Mouse (Mus musculus) heart, postnatal 10 days (tissue): ENCODE measurements at regions not wholly inside any gene's neighbourhood (a gene's known extent, or its start where the extent isn't known, plus 50 kb on each side); places are given as distances from the start of the nearest gene placed in this dataset.

Experiments used
- DNase-seq, 2 experiments: peaks; one replicate each; pipeline ENCODE4 v3.0.0; 2021
- intact Hi-C: fragments of 180-260 bp; cut with DNase I; formaldehyde crosslinking; loops from one replicate; pipeline ENCODE4 v1.15.1; 2025

DNA sequence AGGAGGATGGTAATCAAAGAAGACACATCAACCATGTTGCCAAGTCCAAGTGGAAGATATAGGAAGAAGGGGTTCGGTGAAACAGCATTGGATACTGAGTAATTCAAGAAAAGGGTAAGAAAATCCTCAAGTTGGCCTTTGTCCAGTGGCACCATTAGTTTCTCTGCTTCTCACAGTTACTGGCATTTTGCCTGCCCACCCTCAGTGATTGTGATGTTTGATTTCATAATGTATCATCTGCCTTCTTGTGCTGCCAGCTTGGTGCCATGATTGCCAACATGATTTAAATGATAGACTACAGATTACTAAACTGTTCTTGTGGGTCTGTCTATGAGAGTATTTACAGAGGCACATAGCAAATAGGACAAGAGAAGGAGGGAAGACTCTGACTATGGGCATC is 399.3 kb upstream of the Gm11114 start:
- intact Hi-C loops: no loop called here
- no peak for DNase-seq

DNA sequence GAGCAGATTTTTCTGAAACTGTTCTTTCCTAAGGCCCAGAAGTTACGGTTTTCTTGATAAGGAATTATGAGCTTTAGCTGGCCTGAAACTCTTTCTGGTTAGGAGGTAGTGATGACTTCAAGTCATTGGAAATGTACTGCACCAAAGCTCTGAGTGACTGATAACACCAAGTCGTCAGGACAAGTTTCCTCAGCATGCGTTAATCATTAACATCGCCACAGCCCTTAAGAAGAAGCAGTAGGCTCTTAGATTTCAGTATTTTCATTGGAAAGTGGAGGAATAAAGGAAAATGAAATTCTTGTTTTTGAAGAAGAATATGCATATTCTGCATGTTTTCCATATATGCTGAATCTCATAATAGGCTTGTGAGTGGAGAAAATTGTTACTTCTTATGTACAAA is 390.3 kb upstream of the Gm11114 start:
- DNase-seq: no peak
- intact Hi-C loops: no loop called here

DNA sequence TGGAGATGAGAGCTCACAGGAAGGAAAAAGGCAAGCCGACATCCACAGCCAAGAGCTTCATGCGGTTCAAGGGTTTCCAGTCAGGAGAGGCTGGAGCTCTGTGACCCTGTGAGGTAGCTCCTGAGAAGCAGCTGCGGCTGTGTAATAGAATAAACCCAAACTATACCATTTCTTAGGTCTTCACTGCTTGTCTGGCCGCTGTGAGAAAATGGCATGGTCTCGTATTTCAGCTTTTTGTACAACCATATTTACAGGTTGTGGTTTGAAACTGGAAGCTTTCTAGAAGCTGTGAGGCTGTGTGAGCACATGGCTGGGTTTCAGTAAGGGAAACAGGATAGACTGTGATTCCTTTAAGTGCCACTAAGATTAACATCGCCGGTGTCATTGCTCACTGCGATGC is 388.6 kb upstream of the Gm11114 start:
- DNase-seq: no peak
- intact Hi-C loops: no loop called here

DNA sequence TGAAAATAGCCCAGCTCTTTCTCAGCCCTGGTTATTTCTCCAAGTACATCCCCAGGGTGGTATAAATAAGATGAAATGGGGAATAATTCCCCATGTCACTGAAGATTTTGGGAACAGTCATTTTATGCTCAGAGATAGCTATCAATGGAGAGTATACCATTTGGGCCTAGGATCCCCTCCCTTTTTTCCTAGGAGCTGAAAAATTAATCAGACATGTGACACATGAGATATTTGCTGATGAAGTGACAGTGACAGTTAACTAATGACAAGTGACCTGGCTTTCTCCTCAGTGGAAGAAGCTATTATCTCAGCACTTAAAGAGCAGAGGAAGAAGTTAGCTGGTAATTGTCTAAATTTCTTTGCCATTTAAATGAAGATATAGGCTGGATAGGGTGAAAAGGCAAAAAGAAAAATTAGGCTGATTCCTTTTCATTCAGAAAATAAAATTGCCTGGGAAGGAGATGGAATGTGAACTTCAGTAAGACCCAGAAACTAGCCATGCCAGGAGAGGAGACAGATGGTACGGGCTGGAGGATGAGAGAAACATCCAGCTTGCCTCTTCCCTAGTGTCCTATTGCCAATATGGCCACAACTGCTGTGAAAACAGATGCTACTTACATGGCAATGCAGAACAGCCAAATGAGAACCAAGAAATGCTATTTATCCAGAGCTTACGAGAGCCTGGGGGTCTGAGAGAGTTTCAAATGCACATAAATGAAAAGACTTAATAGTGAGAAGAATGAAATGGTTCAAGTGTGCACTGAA is 376.1 kb upstream of the Gm11114 start:
- intact Hi-C loops: no loop called here
- DNase-seq: no peak

DNA sequence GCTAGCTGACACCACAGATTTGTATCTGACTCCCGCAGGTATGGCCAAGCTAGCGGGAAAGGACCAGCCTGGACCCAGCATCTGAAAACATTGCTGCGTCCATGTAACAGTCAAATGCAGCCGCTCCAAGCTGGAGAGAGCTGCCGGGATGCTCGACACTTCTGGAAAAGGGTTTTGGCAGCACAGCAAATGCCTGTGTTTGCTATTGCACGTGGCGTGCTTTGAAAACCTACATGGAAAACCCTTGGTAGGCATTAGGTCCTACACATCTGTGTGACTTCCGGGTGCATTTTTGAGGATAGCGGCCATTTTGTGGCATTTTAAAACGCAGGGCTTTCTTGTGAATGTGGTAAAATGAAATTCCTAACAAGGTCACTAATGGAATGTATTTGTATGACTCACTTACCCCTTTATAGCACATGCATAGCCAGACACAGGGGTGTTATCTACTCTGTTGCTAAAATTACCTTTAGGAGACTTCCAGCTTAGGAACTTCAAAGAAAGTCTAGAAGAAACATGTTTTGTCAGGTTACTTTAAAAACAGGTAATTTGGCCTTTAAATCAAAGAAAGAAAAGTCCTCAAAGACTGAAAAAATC is 345.9 kb upstream of the Gm11114 start:
- intact Hi-C loops: loop anchor here (5.0 kb wide), 1 partner anchor 361 kb away; the partner anchor contains the start of gene Tent5a
- peak; percentile 19 to 37 for DNase-seq

DNA sequence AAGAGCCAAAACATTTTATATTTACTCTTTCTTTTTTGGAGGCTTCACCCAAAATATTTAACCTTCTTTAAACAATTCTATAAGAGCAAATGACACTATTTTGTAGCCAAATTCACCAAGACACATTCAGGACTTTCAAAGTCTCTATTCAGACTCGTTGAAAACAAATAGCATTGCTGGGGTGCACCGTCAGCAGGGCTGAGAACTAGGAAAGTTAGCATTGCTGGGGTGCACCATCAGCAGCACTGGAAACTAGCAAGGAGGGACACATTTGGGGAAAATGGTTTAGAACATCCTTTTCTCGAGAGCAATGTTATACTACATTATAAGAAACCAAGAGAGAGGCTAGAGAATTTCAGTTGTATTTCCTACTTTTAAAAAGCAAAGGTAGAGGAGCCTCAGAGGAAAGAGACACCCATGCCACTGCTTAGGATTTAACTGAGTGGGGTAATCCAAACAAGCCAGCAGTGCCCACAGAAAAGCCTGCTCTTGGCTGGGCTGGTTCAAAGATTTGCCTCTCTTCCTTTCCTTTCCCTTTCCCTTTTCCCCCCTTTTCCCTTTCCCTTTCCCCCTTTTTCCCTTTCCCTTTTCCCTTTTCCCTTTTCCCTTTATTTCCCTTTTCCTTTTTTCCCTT is 342.5 kb upstream of the Gm11114 start:
- DNase-seq: no peak
- intact Hi-C loops: loop anchor here (5.0 kb wide), 1 partner anchor 357 kb away; the partner anchor contains the start of gene Tent5a

DNA sequence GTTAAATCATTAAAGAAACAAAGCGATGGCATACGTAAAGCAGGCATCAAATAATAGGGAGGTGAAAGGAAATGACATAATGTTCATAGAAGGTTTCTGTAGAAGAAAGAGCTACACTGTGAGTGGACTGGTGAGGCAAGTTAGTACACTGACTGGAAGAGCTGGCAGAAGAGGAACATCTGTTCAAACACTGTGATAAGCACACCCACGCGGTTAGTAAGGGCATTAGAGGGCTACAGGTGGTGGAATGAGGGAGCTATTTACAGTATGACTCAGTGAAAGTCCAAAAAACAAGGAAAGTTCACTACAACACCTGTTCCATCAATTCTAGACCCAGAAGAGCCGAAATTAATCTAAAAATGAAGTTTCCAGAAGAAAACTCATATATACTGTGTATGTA is 335.1 kb upstream of the Gm11114 start:
- intact Hi-C loops: no loop called here
- no peak for DNase-seq

DNA sequence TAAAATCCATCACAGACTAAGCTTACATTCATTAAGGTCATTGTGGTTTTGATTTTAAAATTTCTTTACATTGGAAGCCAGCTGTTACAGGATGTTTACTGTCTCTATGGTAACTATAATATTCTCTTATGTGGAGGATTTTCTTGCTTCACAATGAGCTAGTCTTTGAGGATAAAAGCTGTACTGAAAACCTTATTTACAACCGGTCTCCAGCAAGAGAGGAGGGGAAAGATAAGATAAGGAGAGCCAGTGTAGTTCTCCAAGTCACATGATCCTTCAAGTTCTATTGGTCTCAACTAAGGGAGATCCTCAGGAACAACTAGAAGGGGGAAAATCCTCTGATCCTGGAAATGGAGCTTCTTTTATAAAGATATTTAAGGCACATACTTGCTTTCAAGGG is 309.2 kb upstream of the Gm11114 start:
- intact Hi-C loops: no loop called here
- DNase-seq: no peak

DNA sequence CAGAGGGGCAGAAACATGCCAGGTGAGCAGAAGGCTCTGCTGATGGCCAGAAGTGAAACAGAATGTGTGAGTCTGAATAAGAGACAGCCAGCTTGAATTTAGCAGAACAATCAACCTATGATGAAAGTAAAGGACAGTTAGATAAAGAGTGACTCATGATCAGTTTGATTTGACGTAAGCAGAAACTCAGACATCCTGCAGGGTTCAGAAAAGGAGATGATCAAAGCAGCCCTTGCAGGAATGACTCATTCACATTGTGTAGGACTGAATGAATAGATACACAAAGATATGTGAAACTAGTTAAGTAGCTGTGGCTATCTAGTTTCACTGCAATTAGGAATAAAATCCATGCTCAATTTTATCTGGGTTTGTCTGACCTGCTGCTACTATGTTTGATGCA is 301.2 kb upstream of the Gm11114 start:
- no peak for DNase-seq
- intact Hi-C loops: no loop called here

DNA sequence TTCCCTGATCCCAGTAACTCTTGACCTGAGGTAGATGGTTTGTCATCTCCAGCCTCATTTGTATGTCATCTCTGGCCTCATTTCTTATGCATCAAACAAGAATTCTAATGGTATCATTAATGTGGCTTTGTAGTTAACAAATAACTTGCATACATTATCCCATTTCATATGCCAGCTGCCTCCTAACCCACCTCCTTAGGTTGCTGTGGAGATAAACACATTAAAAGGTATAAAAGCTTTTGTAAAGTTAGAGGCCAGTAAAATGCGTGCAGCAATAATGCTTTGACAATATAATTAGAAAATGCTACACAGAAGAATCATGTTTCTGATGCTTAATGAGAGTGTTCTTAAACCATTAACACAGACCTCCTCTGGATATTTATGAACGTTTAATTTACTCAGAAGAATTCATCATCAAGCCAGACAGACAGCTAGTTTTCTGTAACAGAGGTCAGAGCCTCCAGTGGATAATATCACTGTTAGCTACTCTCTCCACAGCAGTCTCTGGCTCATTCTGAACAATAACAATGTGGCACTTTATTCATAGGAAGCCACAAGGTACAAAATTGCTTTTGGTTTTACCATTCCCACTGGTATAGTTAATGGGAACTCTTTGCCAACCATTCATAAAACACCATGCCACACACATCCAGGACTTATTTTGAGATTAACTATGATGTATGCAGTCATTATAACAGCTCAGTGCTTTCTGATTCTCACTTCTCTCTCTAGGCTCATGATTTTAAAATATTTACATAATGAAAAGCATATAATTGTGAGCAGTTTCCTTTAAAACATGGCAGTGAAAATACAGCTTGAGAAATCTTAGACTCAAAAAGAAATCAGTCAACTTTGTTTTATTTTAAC is 264.2 kb upstream of the Gm11114 start:
- intact Hi-C loops: no loop called here
- no peak for DNase-seq

DNA sequence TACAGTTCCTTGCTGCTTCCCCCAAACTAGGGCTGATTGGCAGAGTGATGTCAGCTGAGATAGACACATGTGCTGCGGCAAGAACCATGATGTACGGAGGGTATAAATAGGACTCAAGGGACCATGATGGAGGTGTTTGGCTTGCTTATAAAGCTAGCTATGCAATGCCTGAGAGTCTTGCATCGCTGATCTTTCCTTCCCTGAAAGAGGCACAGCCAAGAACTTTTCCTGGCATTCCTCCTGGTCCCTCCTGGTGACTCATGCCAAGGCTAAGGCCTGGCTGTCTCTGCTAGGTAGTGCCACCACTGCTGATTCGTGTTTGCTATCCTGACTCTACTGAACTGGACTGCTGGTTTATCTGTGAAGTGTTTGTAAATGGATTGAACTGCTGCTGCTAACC is 260.0 kb upstream of the Gm11114 start:
- intact Hi-C loops: no loop called here
- peak; percentile 2 to 5 for DNase-seq

DNA sequence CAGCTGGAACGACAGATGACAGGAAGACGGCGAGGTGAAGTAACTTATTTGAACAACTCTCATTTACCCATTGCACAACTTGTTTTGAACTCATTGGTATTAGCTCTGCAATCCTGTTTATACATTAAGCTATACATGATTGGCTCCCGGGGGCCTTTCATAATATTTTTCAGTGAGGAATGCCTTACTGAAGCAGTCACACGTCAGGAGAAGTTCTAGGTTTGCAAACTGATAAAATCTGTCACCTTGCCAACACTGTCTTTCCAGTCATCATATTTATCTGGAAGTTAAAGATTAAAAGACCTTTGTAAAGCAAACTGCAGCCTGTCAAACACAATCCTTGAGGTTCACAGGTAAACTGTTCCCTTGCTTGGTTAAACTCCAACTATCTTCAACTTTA is 232.6 kb upstream of the Gm11114 start:
- no peak for DNase-seq

DNA sequence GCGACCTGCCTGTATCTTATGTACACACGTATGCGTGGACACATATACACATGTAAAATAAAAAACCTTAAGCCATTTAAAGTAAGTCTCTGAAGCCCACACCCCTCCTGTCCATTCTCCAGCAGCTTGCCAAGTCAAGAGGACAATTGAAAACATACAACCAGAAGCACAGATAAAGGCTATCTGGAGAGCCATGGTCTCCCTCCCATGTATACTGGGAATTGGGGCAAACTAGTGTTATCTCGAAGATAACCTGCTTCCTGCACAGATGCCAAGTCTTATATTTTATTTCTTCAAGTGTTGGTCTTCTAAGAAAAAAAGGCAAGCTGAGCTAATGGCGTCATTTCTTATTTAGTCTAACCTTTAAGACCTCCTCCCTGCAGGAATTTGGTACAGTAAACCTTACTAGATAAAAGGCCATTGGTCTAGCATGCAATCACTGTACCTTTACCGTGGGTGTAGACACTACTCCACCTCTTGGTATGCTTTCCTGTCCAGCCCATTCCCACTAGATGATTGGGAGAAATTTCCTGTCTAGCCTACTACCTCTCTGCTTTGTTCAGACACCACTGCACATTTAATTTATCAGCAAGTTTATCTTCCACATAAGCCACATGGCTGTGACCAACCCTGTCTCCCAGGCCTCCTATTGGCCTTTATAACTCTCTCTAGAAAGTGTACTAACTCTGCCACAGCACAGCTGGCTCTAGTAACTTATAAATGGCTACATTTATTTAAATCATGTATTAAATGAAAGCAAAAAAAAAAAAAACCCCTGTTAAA is 223.8 kb upstream of the Gm11114 start:
- DNase-seq: no peak
- intact Hi-C loops: no loop called here

More for the DNA sequence above, 232.6 kb upstream of the Gm11114 start:
- intact Hi-C loops: no loop called here

DNA sequence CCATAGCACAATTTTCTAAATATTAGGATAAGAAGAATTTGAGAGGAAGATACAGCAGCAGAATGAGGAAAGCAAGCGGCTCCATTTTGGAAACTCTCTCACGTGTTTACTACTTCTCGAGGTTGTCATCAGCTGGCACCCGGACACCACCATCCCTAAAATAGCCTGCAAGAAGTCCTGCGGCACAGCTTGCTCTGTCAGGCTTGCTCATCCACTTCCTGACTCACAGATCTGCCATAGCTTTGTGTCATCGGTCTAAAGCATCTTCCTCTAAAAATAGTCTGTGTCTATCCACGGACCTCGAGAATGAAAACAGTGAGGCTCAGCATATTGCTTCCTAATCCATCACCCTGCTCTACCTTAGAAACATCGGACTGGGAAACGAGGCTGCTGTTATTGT is 222.3 kb upstream of the Gm11114 start:
- peak; percentile 56 to 59 for DNase-seq
- intact Hi-C loops: no loop called here

DNA sequence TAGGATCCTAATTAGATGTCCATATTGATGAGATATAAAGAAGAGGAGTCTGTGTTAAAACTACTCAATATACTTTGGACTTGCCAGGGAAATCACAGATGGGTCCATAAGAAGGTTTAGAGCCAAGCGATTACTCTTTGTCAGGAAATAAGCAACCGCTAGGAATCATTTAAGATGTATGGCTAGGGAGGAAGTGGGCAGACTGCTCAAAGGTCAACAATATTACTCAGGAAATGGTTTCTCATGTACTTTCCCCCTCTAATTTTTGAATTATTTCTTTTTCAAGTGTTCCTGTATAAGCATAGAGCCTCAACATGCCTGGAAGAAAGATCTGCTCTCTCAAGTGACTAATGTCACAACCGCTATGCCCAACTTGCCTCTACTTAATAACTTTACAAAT is 217.3 kb upstream of the Gm11114 start:
- intact Hi-C loops: no loop called here
- DNase-seq: no peak

DNA sequence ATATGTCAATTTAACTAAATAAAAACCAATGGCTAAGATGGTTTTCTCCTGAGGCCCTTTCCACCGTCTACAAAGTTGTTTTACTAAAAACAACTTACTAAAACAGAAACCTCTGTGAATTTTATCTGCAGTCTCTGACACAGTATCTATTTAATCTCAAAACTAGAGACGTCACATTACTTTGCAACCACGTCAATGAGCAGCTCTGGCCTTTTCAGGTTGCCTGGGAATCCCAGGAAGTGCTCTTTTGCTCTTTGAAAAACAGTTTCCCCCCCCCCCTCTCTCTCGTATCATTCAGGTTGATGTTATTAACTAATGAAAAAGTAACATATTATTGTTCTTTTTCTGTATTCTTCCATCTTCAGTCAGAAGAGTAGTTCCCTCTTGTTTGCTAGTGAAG is 216.1 kb upstream of the Gm11114 start:
- intact Hi-C loops: no loop called here
- no peak for DNase-seq

DNA sequence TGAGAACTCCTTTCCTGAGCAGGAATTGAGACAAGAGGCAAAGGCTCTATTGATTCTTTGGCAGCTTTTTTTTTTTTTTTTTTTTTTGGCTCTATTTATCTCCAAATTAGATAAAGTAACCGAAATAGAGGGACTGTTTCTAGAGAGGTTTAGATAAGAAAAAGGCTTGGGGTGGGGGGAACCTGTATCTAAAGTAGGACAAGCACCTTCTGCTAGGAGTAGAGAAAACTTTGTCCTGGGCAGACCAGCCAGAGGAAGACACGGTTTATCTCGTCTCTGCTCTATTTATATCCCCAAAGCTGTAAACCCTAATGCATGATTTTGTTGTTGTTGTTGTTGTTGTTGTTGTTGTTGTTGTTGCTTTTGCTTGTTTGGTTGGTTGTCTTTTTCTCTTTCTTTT is 199.6 kb upstream of the Gm11114 start:
- no peak for DNase-seq
- intact Hi-C loops: no loop called here

DNA sequence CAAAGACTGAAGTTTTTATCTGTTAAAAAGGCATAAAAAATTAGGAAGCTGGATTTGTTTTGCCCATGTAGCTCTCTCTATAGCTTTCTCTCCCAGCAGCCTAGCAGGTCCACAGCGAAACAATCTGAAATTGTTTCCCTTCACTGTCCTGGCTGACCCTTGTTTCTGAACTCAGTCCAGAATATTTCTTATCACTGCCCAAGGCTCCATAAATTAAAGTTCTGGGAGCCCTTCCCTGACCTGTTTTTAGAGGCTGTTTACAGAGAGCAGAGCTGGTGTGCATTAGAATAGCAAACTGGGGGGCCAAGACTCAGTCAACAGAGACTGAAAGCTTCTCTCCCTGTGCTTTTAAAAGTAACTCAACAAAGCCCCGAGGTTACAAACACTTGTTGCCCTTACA is 198.3 kb upstream of the Gm11114 start:
- intact Hi-C loops: no loop called here
- DNase-seq: peak in 1 of 2 experiments; percentile 10

DNA sequence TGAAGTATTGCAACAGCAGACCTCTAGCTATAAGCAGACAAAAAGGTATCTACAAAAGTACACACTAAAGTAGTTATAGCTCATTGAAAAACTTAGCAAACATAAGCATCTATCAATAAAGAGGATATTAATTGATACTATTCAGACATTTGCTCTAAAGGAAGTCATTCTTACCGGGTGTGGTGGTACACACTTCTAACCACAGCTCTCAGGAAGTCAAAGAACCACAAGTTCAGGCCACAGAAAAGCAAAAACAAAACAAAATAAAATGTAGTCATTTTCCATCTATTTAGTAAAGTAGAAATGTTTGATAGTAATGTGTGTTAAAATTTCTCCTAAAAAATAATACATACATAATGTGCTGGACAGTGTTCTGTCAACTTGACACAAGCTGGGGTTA is 192.5 kb upstream of the Gm11114 start:
- intact Hi-C loops: no loop called here
- no peak for DNase-seq

DNA sequence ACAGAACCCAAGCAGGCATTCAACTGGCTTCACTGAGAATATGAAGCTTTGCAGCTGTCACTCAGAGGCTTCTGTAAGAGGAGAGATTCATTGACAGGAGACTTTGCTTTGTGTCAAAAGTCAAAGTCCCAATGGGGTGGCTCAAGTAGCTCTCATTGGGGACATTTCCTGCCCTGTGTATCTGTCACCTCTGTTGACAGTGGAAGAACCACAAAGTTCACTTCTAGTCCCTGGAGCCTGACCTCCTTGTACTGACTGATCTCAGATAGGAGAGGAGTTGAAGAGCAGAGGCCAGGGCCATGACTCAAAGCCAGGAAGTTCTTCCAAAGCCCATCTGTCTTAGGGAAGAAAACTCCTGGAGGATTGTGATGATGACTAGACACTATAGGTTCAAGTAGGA is 191.5 kb upstream of the Gm11114 start:
- DNase-seq: no peak
- intact Hi-C loops: no loop called here
